In genomic region chr16:13538213-13538932, GRCm38 (mm10) we compare ENCODE assay signal across 16 mouse cellular contexts.
DNase-seq lines count a peak whose midpoint lies in the region; ATAC-seq lines count a peak whose summit lies in the region.
"Had no signal": no experiment of that assay in that cellular context is flagged by ENCODE, and none has a peak within 500 bp of the region (broad histone marks: within the 10 kb centered on the region; RNA-seq: fewer than 3 reads in every experiment).

No protein-coding gene starts in this region.

- H3K4me2 ChIP-seq in heart, embryonic 12.5 days, result no peak overlapping the region
- 0 out of 2 replicates have a peak overlapping the region, but pooled peaks have one; percentile 10 for H3K4me2 ChIP-seq in intestine, embryonic 16.5 days (ENCODE audit: low read depth, low read length)
- H3K4me2 ChIP-seq: embryonic facial prominence, embryonic 15.5 days; liver, embryonic 12.5 days had no signal

- peaks cover 2% of the 10 kb centered on the region; the same call in 1 of the 2 replicates for H3K36me3 ChIP-seq in heart, embryonic 10.5 days
- peaks cover 8% of the 10 kb centered on the region; the same call in 1 of the 2 replicates for H3K36me3 ChIP-seq in heart, embryonic 12.5 days
- H3K36me3 ChIP-seq in intestine, embryonic 16.5 days (ENCODE audit: control insufficient read depth, insufficient read depth, low read length), result no peaks in the 10 kb centered on the region
- H3K36me3 ChIP-seq: embryonic facial prominence, embryonic 15.5 days had no signal

- ATAC-seq in heart, embryonic 12.5 days (ENCODE audit: insufficient number of reproducible peaks, low FRiP score), result no peak
- peak; percentile 86 for ATAC-seq in intestine, embryonic 16.5 days
- ATAC-seq: activated CD4-positive, CD25-positive, alpha-beta regulatory T cell, adult 4 months; liver, embryonic 12.5 days had no signal

- no peaks in the 10 kb centered on the region for H3K9me3 ChIP-seq in heart, embryonic 10.5 days
- H3K9me3 ChIP-seq in heart, embryonic 12.5 days (replicated peaks), result no peaks in the 10 kb centered on the region
- no peaks in the 10 kb centered on the region for H3K9me3 ChIP-seq in intestine, embryonic 16.5 days (ENCODE audit: control insufficient read depth, low read length)
- H3K9me3 ChIP-seq: embryonic facial prominence, embryonic 15.5 days; G1E; liver, embryonic 12.5 days had no signal

- no peaks in the 10 kb centered on the region for H3K27me3 ChIP-seq in heart, embryonic 10.5 days (ENCODE audit: insufficient read depth, poor library complexity, severe bottlenecking)
- H3K27me3 ChIP-seq in heart, embryonic 12.5 days (replicated peaks), result no peaks in the 10 kb centered on the region
- H3K27me3 ChIP-seq in intestine, embryonic 16.5 days (replicated peaks; ENCODE audit: control insufficient read depth, insufficient read depth, low read length), result no peaks in the 10 kb centered on the region
- H3K27me3 ChIP-seq: embryonic facial prominence, embryonic 15.5 days; liver, embryonic 12.5 days had no signal

- DNase-seq in heart, embryonic 10.5 days (ENCODE audit: low spot score), result peak; percentile 51
- peak; percentile 9 for DNase-seq in Muller cell, postnatal 12 days (ENCODE audit: inconsistent ontology term)
- peak; percentile 59 for DNase-seq in kidney, postnatal 10 days
- DNase-seq in natural killer cell, adult 2 months (ENCODE audit: low spot score in 2 of 2), result no peak
- DNase-seq in left cerebral cortex, adult 8-10 months (ENCODE audit: low spot score in 2 of 2), result no peak
- DNase-seq in T-cell, adult 2 months (ENCODE audit: low spot score), result no peak
- DNase-seq: heart, adult 2 months; heart, postnatal 36 days; right cerebral cortex, postnatal 14 days; thymus, postnatal 14 days had no signal

- no peak overlapping the region for H3K9ac ChIP-seq in heart, embryonic 12.5 days
- H3K9ac ChIP-seq in intestine, embryonic 16.5 days (ENCODE audit: low read depth, low read length), result peak overlapping the region; percentile 40; the same call in 1 of the 2 replicates
- H3K9ac ChIP-seq: embryonic facial prominence, embryonic 15.5 days; liver, embryonic 12.5 days had no signal

- WGBS in heart, embryonic 10.5 days, result 79% methylated on average over 13 of the region's 13 CpGs
- WGBS in heart, embryonic 12.5 days, result 73% methylated on average over 13 of the region's 13 CpGs
- WGBS in intestine, embryonic 16.5 days, result 56% methylated on average over 13 of the region's 13 CpGs

- no peak overlapping the region for H3K4me3 ChIP-seq in heart, embryonic 10.5 days
- H3K4me3 ChIP-seq in heart, embryonic 12.5 days, result no peak overlapping the region
- no peak overlapping the region for H3K4me3 ChIP-seq in intestine, embryonic 16.5 days (ENCODE audit: low read length)
- H3K4me3 ChIP-seq: embryonic facial prominence, embryonic 15.5 days; heart, adult 2 months; liver, embryonic 12.5 days had no signal

- H3K27ac ChIP-seq in heart, embryonic 10.5 days, result no peak overlapping the region
- no peak overlapping the region for H3K27ac ChIP-seq in heart, embryonic 12.5 days (ENCODE audit: poor library complexity, severe bottlenecking)
- H3K27ac ChIP-seq in intestine, embryonic 16.5 days (ENCODE audit: low read length), result peak overlapping the region; percentile 51
- H3K27ac ChIP-seq: embryonic facial prominence, embryonic 15.5 days; heart, adult 2 months; liver, embryonic 12.5 days had no signal

- 0 out of 2 replicates have a peak, but pooled peaks cover 17% of the 10 kb centered on the region for H3K4me1 ChIP-seq in heart, embryonic 10.5 days
- peaks cover 3% of the 10 kb centered on the region for H3K4me1 ChIP-seq in heart, embryonic 12.5 days (replicated peaks)
- peaks cover 8% of the 10 kb centered on the region for H3K4me1 ChIP-seq in intestine, embryonic 16.5 days (ENCODE audit: control insufficient read depth, insufficient read depth, low read length)
- H3K4me1 ChIP-seq: embryonic facial prominence, embryonic 15.5 days had no signal

Comparison
In these comparisons a context has a peak if more than half of its experiments do, and no peak if none do; other contexts are left out.
1. DNase-seq: peak in heart, embryonic 10.5 days (single experiment), Muller cell, postnatal 12 days (single experiment) and kidney, postnatal 10 days (single experiment); none in natural killer cell, adult 2 months (0 of 2), left cerebral cortex, adult 8-10 months (0 of 2) and T-cell, adult 2 months (single experiment).